Mouse (Mus musculus) heart, adult 11 months (tissue): ENCODE data around the gene Ptprk.

Experiments used
- DNase-seq: peaks from one replicate; pipeline ENCODE4 v3.0.0; 2022

Gene Ptprk

GRCm38 (mm10) chr10:28186018-28186800 is 111.6 kb downstream of the Ptprk start:
- DNase-seq, result no peak

GRCm38 (mm10) chr10:28191440-28191839 is 116.8 kb downstream of the Ptprk start:
- DNase-seq, result no peak

GRCm38 (mm10) chr10:28193630-28194029 is 119.0 kb downstream of the Ptprk start:
- no peak for DNase-seq

- no peak for DNase-seq
Measured at GRCm38 (mm10) chr10:28200609-28201008, 126.0 kb downstream of the Ptprk start.

GRCm38 (mm10) chr10:28209394-28209793 is 134.8 kb downstream of the Ptprk start:
- no peak for DNase-seq

GRCm38 (mm10) chr10:28212083-28212482 is 137.5 kb downstream of the Ptprk start:
- no peak for DNase-seq

- DNase-seq, result no peak
Measured at GRCm38 (mm10) chr10:28215153-28215552, 140.5 kb downstream of the Ptprk start.

- no peak for DNase-seq
Measured at GRCm38 (mm10) chr10:28223602-28224001, 149.0 kb downstream of the Ptprk start.

GRCm38 (mm10) chr10:28224376-28224775 is 149.8 kb downstream of the Ptprk start:
- no peak for DNase-seq

GRCm38 (mm10) chr10:28225536-28226075 is 151.0 kb downstream of the Ptprk start:
- DNase-seq, result no peak

- DNase-seq, result no peak
Measured at GRCm38 (mm10) chr10:28227732-28228131, 153.1 kb downstream of the Ptprk start.

GRCm38 (mm10) chr10:28228208-28228607 is 153.6 kb downstream of the Ptprk start:
- no peak for DNase-seq

- DNase-seq, result peak; percentile 89
Measured at GRCm38 (mm10) chr10:28232273-28233167, 157.9 kb downstream of the Ptprk start.

GRCm38 (mm10) chr10:28249047-28249446 is 174.4 kb downstream of the Ptprk start:
- peak; percentile 94 for DNase-seq

- DNase-seq, result no peak
Measured at GRCm38 (mm10) chr10:28251385-28251784, 176.8 kb downstream of the Ptprk start.

GRCm38 (mm10) chr10:28260651-28261050 is 186.0 kb downstream of the Ptprk start:
- DNase-seq, result no peak

- DNase-seq, result no peak
Measured at GRCm38 (mm10) chr10:28262159-28262558, 187.5 kb downstream of the Ptprk start.

GRCm38 (mm10) chr10:28263546-28263945 is 188.9 kb downstream of the Ptprk start:
- DNase-seq, result no peak

GRCm38 (mm10) chr10:28270273-28270672 is 195.7 kb downstream of the Ptprk start:
- DNase-seq, result no peak

GRCm38 (mm10) chr10:28271729-28272606 is 197.3 kb downstream of the Ptprk start:
- DNase-seq, result no peak

GRCm38 (mm10) chr10:28278757-28279156 is 204.1 kb downstream of the Ptprk start:
- DNase-seq, result no peak

GRCm38 (mm10) chr10:28297531-28297930 is 222.9 kb downstream of the Ptprk start:
- DNase-seq, result no peak

GRCm38 (mm10) chr10:28299207-28299606 is 224.6 kb downstream of the Ptprk start:
- DNase-seq, result no peak
